Mouse (Mus musculus): ENCODE data around the gene Gm128. TPM values are rescaled to one million over a fixed set of nuclear protein-coding genes. Genes with fewer than 3 reads are reported as not detected.
"Not testable (repeated sequence)": the region's sequence is repeated elsewhere in the genome, so short reads cannot be mapped to it uniquely, and the experiment has no call there.

Gm128 gene
- polyA plus RNA-seq, 1 experiment from 2014 or later, result 0.33 TPM

DNA sequence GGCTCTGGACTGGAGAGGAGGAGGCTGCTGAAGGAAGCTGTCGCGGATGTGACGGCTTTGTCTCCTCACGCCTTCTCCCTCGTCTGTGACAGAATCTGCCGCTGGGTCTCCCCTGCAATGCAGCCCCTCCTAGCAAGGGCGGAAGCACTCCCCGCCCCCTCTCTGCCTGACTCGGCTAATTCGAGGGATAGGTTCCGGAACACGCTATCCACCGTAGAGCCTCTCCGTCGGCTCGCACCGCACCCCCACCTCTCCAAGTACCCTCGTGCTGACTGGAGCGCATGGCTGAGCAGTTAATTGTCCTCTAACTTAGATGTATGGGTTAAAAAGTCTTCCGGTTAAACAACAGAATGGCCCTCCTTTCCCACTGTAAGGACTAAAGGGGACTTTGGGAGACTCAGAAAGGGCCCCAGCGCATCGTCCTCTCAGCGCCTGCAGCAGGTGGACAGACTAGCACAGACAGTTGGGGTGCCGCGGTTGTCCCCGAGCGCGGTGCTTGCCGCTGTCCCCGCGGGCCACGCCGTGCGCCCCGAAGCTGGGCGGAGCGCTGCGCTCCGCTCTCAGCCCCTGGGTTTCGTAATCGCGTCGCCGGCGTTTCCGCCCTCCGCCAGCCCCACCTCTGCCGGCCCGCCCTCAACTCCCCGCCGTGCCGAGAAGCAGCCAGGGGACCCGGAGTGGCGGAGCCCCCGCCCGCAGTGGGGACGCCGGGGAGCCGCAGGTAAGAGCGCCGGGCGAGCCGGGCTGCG, 13.1 kb downstream of the Gm128 start, which contains the start of gene Cdc42se1:
Gene Cdc42se1 (plus strand): TSS at position 585 of the 746 bp plus-strand sequence.
- Histone ChIP-seq H3K9ac (peak within 1 kb of the TSS; percentile 87), H3K4me1 (peaks cover 60% of the 10 kb centered on the region), H3K27me3 (replicated peaks) (no peaks in the 10 kb centered on the region), H3K4me2 (peak within 1 kb of the TSS; percentile 95), H3K27ac (peak within 1 kb of the TSS; percentile 86), H3K9me3 (replicated peaks) (no peaks in the 10 kb centered on the region), H3K36me3 (peaks cover 47% of the 10 kb centered on the region), H3K4me3 (peak within 1 kb of the TSS; percentile 70)
- under 1% methylated on average over 63 of the region's 64 CpGs for WGBS (ENCODE audit: insufficient replicate concordance)
- ATAC-seq, result peak; percentile 90

DNA sequence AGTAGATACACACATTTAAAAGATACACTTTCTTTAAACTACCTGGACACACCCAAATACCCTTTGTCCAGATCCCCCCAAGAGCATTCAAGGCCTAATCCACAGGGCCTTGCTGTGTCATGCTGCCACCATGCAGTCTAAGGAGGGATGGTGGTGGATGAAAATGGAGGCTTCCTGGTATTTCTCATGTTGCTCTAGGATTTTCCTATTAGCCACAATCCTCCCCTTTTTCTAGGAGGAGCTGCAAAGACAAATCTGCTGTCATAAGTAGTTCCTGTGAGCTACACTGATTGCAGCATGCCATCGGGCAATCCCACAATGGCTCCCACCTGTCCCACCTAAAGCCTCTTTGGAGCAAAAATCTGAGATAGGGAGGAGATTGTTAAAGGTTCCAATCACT, 14.2 kb downstream of the Gm128 start:
- Histone ChIP-seq H3K4me2 (peak overlapping the region; percentile 95), H3K9me3 (replicated peaks) (no peaks in the 10 kb centered on the region), H3K4me1 (peaks cover 49% of the 10 kb centered on the region), H3K9ac (peak overlapping the region; percentile 87; the same call in 1 of the 2 replicates), H3K27ac (no peak overlapping the region; the same call in 1 of the 2 replicates), H3K36me3 (peaks cover 47% of the 10 kb centered on the region), H3K27me3 (replicated peaks) (no peaks in the 10 kb centered on the region), H3K4me3 (peak overlapping the region; percentile 70)
- WGBS (ENCODE audit: insufficient replicate concordance), result 47% methylated on average over 1 of the region's 1 CpGs
- no peak for ATAC-seq

DNA sequence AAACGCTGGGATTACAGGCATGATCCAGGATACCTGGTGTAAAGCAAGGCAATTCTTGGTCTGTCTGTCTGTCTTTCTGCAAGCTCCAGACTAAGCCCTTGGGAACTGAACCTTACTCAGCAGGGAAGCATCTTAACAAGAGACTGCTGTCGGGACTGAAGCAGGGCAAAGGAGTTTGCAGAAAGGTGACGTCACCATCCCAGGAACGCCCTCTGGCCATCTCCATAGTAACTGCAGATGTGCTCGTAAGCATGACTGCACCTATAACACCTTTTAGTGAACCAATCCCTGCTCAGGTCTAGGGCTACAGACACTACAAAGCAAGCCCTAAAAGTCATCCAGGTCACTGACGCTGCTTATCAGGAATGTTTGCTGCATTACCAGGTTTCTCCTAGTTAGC, 17.1 kb downstream of the Gm128 start:
- H3K9me3 ChIP-seq (replicated peaks), result no peaks in the 10 kb centered on the region
- ATAC-seq, result no peak

DNA sequence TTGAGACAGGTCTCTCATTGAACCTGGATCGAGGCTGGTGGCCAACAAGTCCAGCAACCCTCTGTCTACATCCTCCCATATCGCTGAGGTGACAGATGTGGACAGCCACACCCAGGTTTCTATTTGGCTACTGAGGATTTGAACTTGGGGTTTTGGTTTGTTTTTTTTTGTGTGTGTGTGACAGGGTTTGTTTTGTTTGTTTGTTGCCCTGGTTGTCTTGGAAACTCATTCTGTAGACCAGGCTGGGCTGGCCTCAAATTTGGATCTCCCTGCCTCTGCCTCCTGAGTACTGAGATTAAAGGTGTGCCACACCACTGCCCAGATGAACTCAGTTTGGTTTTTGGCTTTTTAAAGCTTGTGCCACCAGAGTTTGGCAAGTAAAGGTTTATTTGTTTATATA, 18.4 kb downstream of the Gm128 start:
- no peaks in the 10 kb centered on the region for H3K9me3 ChIP-seq (replicated peaks)
- no peak overlapping the region for H3K4me2 ChIP-seq
- no peaks in the 10 kb centered on the region for H3K27me3 ChIP-seq (replicated peaks)
- no peak overlapping the region for H3K9ac ChIP-seq
- no peak overlapping the region for H3K4me3 ChIP-seq
- no peak for ATAC-seq
- WGBS (ENCODE audit: insufficient replicate concordance), result 89% methylated on average over 2 of the region's 2 CpGs
- H3K27ac ChIP-seq, result 0 out of 2 replicates have a peak overlapping the region, but pooled peaks have one; percentile 6
- H3K36me3 ChIP-seq, result peaks cover 66% of the 10 kb centered on the region
- H3K4me1 ChIP-seq, result peaks cover 28% of the 10 kb centered on the region

More for the DNA sequence above, 17.1 kb downstream of the Gm128 start:
- Histone ChIP-seq H3K27me3 (replicated peaks) (no peaks in the 10 kb centered on the region), H3K27ac (no peak overlapping the region), H3K9ac (no peak overlapping the region), H3K4me1 (peaks cover 20% of the 10 kb centered on the region), H3K4me3 (no peak overlapping the region), H3K4me2 (no peak overlapping the region), H3K36me3 (peaks cover 62% of the 10 kb centered on the region)
- WGBS (ENCODE audit: insufficient replicate concordance), result 62% methylated on average over 6 of the region's 6 CpGs

DNA sequence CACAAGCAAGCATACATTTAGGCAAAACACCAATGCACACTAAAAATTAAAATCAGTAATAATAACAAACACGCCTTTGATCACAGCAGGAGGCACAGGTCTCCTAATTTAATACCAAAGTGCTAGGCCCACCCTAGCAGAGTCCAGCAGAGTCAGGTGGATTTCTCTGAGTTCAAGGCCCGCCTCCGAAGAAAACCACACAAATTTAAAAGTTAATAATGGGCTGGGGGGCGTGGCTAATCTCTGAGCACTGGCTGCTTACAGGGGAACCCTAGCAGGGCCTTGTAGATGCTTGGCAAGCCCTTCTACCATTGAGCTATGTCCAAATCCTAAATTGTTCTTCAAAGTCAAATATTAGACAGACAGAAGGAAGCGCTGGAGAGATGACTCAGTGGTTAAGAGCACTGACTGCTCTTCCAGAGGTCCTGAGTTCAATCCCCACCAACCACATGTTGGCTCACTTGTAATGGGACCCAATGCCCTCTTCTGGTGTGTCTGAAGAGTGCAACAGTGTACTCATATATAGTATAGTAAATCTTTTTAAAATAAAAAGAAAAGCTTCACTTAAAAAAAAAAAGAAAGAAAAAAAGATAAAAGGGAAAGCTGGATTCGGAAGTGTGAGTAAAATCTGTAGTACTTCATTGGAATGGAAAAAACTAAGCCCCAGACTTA, 22.8 kb downstream of the Gm128 start:
- no peaks in the 10 kb centered on the region for H3K27me3 ChIP-seq (replicated peaks)
- peak overlapping the region; percentile 82 for H3K4me2 ChIP-seq
- H3K4me1 ChIP-seq, result peaks cover 34% of the 10 kb centered on the region
- ATAC-seq, result no peak
- no peaks in the 10 kb centered on the region for H3K9me3 ChIP-seq (replicated peaks)
- peak overlapping the region; percentile 96 for H3K9ac ChIP-seq
- H3K36me3 ChIP-seq, result peaks cover 71% of the 10 kb centered on the region
- H3K27ac ChIP-seq, result peak overlapping the region; percentile 97
- 44% methylated on average over 6 of the region's 6 CpGs for WGBS (ENCODE audit: insufficient replicate concordance)
- peak overlapping the region; percentile 92 for H3K4me3 ChIP-seq

DNA sequence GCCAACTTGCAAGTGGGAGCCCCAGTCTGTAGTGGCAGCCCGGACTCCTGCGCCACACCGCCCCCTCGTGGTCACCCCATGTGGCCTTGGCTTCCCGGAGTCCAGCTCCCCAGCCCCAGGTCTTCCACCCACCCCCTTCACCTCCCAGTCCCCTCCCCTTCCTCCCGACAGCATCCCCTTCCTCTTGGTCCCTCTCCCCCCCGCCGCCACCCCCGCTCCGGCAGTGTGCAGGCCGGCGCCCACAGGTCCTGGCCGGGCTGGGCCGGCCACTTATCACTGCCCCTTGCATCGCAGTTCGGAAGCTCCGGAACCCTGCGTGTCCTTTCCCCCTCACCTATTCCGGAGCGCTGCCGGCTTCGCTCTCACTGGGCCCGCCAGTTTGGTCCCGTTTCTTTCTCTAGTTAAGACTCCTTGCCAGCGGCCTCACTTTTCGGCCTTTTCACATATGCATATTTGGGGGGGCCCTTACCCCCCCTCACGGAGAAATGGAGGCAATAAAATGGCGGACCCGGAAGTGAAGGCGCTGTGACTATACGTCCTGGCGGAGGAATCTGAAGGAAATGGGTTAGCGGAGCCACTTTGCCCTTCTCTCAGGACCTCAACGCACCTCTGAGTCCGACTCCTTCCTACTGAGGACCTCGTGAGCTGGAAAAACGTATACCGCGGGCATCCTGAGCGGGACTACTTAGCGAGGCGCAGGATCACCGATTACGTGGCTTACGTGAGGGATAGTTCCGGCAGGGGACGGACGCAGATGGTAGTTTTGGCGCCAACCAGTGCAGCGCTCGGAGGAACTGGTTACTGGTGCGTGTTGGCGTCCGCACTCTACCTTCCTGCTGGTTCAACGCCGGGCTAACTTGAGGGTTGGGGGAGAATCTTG, 23.9 kb downstream of the Gm128 start, which contains the start of gene Gabpb2:
Gene Gabpb2 (minus strand): TSS at position 662 of the 880 bp plus-strand sequence.
- ATAC-seq, result peak; percentile 87
- H3K27ac ChIP-seq, result peak within 1 kb of the TSS; percentile 97
- H3K36me3 ChIP-seq, result peaks cover 67% of the 10 kb centered on the region
- peaks cover 34% of the 10 kb centered on the region for H3K4me1 ChIP-seq
- H3K9me3 ChIP-seq (replicated peaks), result no peaks in the 10 kb centered on the region
- H3K9ac ChIP-seq, result peak within 1 kb of the TSS; percentile 96
- peak within 1 kb of the TSS; percentile 92 for H3K4me3 ChIP-seq
- WGBS (ENCODE audit: insufficient replicate concordance), result under 1% methylated on average over 56 of the region's 56 CpGs
- no peaks in the 10 kb centered on the region for H3K27me3 ChIP-seq (replicated peaks)
- peak within 1 kb of the TSS; percentile 82 for H3K4me2 ChIP-seq

DNA sequence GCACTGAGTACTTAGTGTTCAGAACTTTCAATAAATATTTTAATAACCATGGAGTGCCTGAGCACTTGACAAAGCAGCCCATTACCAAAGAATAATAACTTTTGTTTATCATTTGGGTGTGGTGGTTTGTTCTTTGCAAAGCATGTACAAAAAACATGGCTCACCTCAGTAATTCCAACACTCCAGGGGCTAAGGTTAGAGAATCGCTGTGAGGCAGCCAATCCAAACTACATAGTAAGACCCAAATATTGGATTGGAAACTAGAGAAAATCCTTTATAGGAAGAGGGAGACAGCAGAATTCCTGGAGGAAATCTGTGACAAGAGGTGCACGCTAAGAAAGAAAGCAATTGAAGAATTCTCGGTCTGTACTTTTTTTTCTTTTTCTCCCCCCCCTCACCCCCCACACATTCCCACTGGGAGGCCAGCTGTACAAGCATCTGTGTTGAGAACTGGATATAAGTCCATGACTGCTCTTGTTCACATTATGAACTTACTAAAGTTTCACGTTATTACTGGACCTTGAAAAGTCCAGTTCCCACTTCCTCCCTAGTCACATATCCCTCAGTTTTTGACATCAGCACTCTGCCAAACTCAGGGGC, 24.6 kb downstream of the Gm128 start:
- no peaks in the 10 kb centered on the region for H3K9me3 ChIP-seq (replicated peaks)
- H3K27me3 ChIP-seq (replicated peaks), result no peaks in the 10 kb centered on the region
- ATAC-seq, result peak; percentile 19
- peak overlapping the region; percentile 96 for H3K9ac ChIP-seq
- H3K27ac ChIP-seq, result peak overlapping the region; percentile 97
- peaks cover 34% of the 10 kb centered on the region for H3K4me1 ChIP-seq
- H3K36me3 ChIP-seq, result peaks cover 68% of the 10 kb centered on the region
- H3K4me2 ChIP-seq, result peak overlapping the region; percentile 82
- H3K4me3 ChIP-seq, result peak overlapping the region; percentile 92
- WGBS (ENCODE audit: insufficient replicate concordance), result 15% methylated on average over 4 of the region's 4 CpGs

DNA sequence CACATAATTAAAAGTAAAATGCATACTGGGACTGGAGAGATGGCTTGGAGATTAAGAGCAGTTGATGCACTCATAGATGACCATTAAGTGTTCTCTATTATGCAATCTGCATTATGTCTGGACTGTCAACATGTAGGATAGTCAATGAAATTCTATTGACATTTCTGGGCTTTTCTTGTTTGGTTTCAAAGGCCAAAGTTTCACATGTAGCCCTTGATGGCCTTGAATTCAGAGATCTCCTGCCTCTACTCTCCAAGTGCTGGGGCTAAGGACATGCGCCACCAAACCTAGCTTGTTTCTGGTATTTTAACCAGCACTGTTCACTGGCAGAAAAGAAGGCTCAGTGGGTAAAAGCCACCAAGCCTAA, 27.8 kb downstream of the Gm128 start:
- no peak for ATAC-seq
- no peak overlapping the region for H3K4me3 ChIP-seq
- H3K36me3 ChIP-seq, result peaks cover 74% of the 10 kb centered on the region
- H3K9me3 ChIP-seq (replicated peaks), result no peaks in the 10 kb centered on the region
- H3K4me2 ChIP-seq, result no peak overlapping the region
- H3K27ac ChIP-seq, result peak overlapping the region; percentile 69
- H3K9ac ChIP-seq, result no peak overlapping the region
- WGBS (ENCODE audit: insufficient replicate concordance), result 77% methylated on average over 1 of the region's 1 CpGs
- H3K4me1 ChIP-seq, result peaks cover 29% of the 10 kb centered on the region
- no peaks in the 10 kb centered on the region for H3K27me3 ChIP-seq (replicated peaks)

DNA sequence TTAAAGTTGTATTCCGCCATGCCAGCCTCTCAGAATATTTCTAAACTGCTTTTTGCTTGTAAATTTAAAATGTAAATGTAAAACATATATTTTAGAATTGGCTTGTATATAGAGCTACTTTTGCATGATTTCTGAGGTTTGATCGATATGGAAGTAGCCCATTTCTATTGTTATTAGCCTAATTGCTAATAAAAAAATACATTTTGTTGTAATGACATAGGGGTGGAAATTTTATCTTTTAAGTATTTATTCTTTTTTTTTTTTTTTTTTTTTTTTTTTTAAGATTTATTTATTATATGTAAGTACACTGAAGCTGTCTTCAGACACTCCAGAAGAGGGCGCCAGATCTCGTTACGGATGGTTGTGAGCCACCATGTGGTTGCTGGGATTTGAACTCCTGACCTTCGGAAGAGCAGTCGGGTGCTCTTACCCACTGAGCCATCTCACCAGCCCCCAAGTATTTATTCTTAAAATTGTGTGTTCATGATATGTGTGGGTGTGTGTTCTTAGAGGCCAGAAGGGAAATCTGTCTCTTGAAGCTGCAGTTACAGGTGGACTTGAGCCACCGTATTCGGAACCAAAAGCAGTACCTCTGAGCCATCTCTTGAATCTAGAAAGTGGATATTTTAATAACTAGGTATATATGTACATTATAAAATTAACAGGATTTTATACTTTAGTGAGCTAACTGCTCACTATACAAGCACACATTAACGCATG, 28.3 kb downstream of the Gm128 start:
- peaks cover 23% of the 10 kb centered on the region for H3K4me1 ChIP-seq
- not testable (repeated sequence) for H3K9me3 ChIP-seq (replicated peaks); H3K4me3 ChIP-seq; H3K27ac ChIP-seq; H3K4me2 ChIP-seq; ATAC-seq; H3K9ac ChIP-seq; H3K27me3 ChIP-seq (replicated peaks)
- WGBS (ENCODE audit: insufficient replicate concordance), result 84% methylated on average over 9 of the region's 10 CpGs
- H3K36me3 ChIP-seq, result peaks cover 80% of the 10 kb centered on the region

DNA sequence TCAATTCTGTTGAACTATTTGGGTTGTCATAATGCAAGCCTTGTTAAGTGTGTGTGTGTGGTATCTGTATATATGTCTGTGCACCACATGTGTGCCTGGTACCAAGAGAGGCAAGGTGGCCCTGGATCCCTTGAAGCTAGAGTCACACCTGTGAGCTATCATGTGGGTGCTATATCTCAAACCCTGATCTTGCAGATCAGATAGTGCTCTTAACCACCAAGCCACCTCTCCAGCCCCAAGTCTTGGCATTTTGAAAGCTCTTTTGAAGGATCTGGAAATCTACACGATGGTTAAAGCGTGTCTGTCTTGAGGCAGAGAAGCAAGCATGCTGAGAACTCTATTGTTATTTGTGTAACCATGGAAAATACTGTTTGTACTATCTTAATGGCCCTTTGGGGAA, 30.8 kb downstream of the Gm128 start:
- peaks cover 95% of the 10 kb centered on the region for H3K36me3 ChIP-seq
- 86% methylated on average over 2 of the region's 2 CpGs for WGBS (ENCODE audit: insufficient replicate concordance)

DNA sequence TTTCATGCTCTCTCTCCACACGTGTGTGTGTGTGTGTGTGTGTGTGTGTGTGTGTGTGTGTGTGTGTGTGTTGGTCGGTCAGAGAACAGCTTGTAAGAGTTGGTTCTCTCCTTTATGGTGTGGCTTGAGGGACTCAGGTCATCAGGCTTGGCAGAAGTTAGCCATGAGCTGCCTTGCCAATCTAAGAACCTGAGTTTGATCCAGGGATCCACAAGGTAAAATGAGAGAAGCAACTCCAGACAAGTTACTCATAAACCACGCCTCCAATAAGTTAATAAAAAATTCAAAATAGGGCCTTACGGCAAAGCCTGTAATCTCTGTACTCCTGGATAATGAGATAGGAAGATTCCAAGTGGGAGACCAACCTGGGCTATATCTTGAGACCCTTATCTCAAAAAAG, 33.1 kb downstream of the Gm128 start:
- WGBS (ENCODE audit: insufficient replicate concordance), result 81% methylated on average over 4 of the region's 4 CpGs
- Histone ChIP-seq H3K27ac (no peak overlapping the region), H3K9me3 (replicated peaks) (no peaks in the 10 kb centered on the region), H3K4me2 (no peak overlapping the region), H3K4me3 (no peak overlapping the region), H3K9ac (no peak overlapping the region), H3K4me1 (no peaks in the 10 kb centered on the region), H3K36me3 (peaks cover 96% of the 10 kb centered on the region), H3K27me3 (replicated peaks) (no peaks in the 10 kb centered on the region)
- ATAC-seq, result no peak

More for the DNA sequence above, 30.8 kb downstream of the Gm128 start:
- H3K27ac ChIP-seq, result no peak overlapping the region
- H3K4me3 ChIP-seq, result no peak overlapping the region
- peaks cover 9% of the 10 kb centered on the region; the same call in 1 of the 2 replicates for H3K4me1 ChIP-seq
- H3K9ac ChIP-seq, result no peak overlapping the region
- no peaks in the 10 kb centered on the region for H3K9me3 ChIP-seq (replicated peaks)
- H3K4me2 ChIP-seq, result no peak overlapping the region
- no peaks in the 10 kb centered on the region for H3K27me3 ChIP-seq (replicated peaks)
- ATAC-seq, result no peak
